Mouse (Mus musculus): Measurements from ENCODE around the gene Ctsw. TPM values are rescaled to one million over a fixed set of nuclear protein-coding genes. Genes with fewer than 3 reads are reported as not detected.

The Ctsw gene
- polyA plus RNA-seq (2015; fragmentation: Illumina TruSeq; extraction: RNeasy Lipid Tissue Mini Kit (QIAGEN cat#74804); ENCODE audit: insufficient read depth, low replicate concordance), result 42.6 TPM

GRCm38 (mm10) chr19:5468374-5468773, at the start of gene Ctsw:
TSS of gene Ctsw (minus strand) at chr19:5468507.

GRCm38 (mm10) chr19:5510031-5511026, 42.0 kb upstream of the Ctsw start, which contains the start of gene Snx32:
TSS of gene Snx32 (minus strand) at chr19:5510538.

GRCm38 (mm10) chr19:5503687-5504086, 35.4 kb upstream of the Ctsw start, which contains the start of gene 1700020D05Rik:
TSS of gene 1700020D05Rik (minus strand) at chr19:5503787.

GRCm38 (mm10) chr19:5490313-5490897, 22.1 kb upstream of the Ctsw start, which contains the start of gene Cfl1:
TSS of gene Cfl1 (plus strand) at chr19:5490455.

GRCm38 (mm10) chr19:5487768-5488550, 19.7 kb upstream of the Ctsw start, which contains the start of gene Mus81:
TSS of gene Mus81 (minus strand) at chr19:5488402.

GRCm38 (mm10) chr19:5473720-5474119, 5.4 kb upstream of the Ctsw start, which contains the start of gene Efemp2:
TSS of gene Efemp2 (plus strand) at chr19:5473954.

GRCm38 (mm10) chr19:5460465-5460911, 7.8 kb downstream of the Ctsw start, which contains the start of gene Fibp:
TSS of gene Fibp (plus strand) at chr19:5460615.

GRCm38 (mm10) chr19:5457746-5458442, 10.4 kb downstream of the Ctsw start, which contains the start of gene Ccdc85b:
TSS of gene Ccdc85b (minus strand) at chr19:5457894.

GRCm38 (mm10) chr19:5447515-5448353, 20.6 kb downstream of the Ctsw start, which contains the start of gene Fosl1:
TSS of gene Fosl1 (plus strand) at chr19:5447547.

GRCm38 (mm10) chr19:5424782-5425741, 43.2 kb downstream of the Ctsw start, which contains the start of the genes Drap1 and AI837181:
TSS of gene Drap1 (minus strand) at chr19:5424979.
TSS of gene AI837181 (plus strand) at chr19:5425144.

Other genes with a start within 250 kb of the Ctsw start
- gene Pacs1, start 195.4 kb downstream of the Ctsw start, polyA plus RNA-seq (2015; fragmentation: Illumina TruSeq; extraction: RNeasy Lipid Tissue Mini Kit (QIAGEN cat#74804); ENCODE audit: insufficient read depth, low replicate concordance), result 26.8 TPM
- gene Sf3b2, start 173.1 kb downstream of the Ctsw start, polyA plus RNA-seq (2015; fragmentation: Illumina TruSeq; extraction: RNeasy Lipid Tissue Mini Kit (QIAGEN cat#74804); ENCODE audit: insufficient read depth, low replicate concordance), result 171 TPM
- gene Gal3st3, start 170.2 kb downstream of the Ctsw start, polyA plus RNA-seq (2015; fragmentation: Illumina TruSeq; extraction: RNeasy Lipid Tissue Mini Kit (QIAGEN cat#74804); ENCODE audit: insufficient read depth, low replicate concordance), result 0.18 TPM
- not detected for gene Catsper1, start 132.8 kb downstream of the Ctsw start, polyA plus RNA-seq (2015; fragmentation: Illumina TruSeq; extraction: RNeasy Lipid Tissue Mini Kit (QIAGEN cat#74804); ENCODE audit: insufficient read depth, low replicate concordance)
- gene Cst6, start 118.9 kb downstream of the Ctsw start, polyA plus RNA-seq (2015; fragmentation: Illumina TruSeq; extraction: RNeasy Lipid Tissue Mini Kit (QIAGEN cat#74804); ENCODE audit: insufficient read depth, low replicate concordance), result not detected
- gene Eif1ad, start 101.8 kb downstream of the Ctsw start, polyA plus RNA-seq (2015; fragmentation: Illumina TruSeq; extraction: RNeasy Lipid Tissue Mini Kit (QIAGEN cat#74804); ENCODE audit: insufficient read depth, low replicate concordance), result 39.4 TPM
- 122 TPM for gene Banf1, start 101.3 kb downstream of the Ctsw start, polyA plus RNA-seq (2015; fragmentation: Illumina TruSeq; extraction: RNeasy Lipid Tissue Mini Kit (QIAGEN cat#74804); ENCODE audit: insufficient read depth, low replicate concordance)
- gene Sart1, start 79.8 kb downstream of the Ctsw start, polyA plus RNA-seq (2015; fragmentation: Illumina TruSeq; extraction: RNeasy Lipid Tissue Mini Kit (QIAGEN cat#74804); ENCODE audit: insufficient read depth, low replicate concordance), result 46.2 TPM
- not detected for gene Tsga10ip, start 66.0 kb downstream of the Ctsw start, polyA plus RNA-seq (2015; fragmentation: Illumina TruSeq; extraction: RNeasy Lipid Tissue Mini Kit (QIAGEN cat#74804); ENCODE audit: insufficient read depth, low replicate concordance)
- 91.5 TPM for gene Drap1, start 43.5 kb downstream of the Ctsw start, polyA plus RNA-seq (2015; fragmentation: Illumina TruSeq; extraction: RNeasy Lipid Tissue Mini Kit (QIAGEN cat#74804); ENCODE audit: insufficient read depth, low replicate concordance)
- gene AI837181, start 43.4 kb downstream of the Ctsw start, polyA plus RNA-seq (2015; fragmentation: Illumina TruSeq; extraction: RNeasy Lipid Tissue Mini Kit (QIAGEN cat#74804); ENCODE audit: insufficient read depth, low replicate concordance), result 13.6 TPM
- not detected for gene Fosl1, start 21.0 kb downstream of the Ctsw start, polyA plus RNA-seq (2015; fragmentation: Illumina TruSeq; extraction: RNeasy Lipid Tissue Mini Kit (QIAGEN cat#74804); ENCODE audit: insufficient read depth, low replicate concordance)
- 1.9 TPM for gene Ccdc85b, start 10.6 kb downstream of the Ctsw start, polyA plus RNA-seq (2015; fragmentation: Illumina TruSeq; extraction: RNeasy Lipid Tissue Mini Kit (QIAGEN cat#74804); ENCODE audit: insufficient read depth, low replicate concordance)
- gene Fibp, start 7.9 kb downstream of the Ctsw start, polyA plus RNA-seq (2015; fragmentation: Illumina TruSeq; extraction: RNeasy Lipid Tissue Mini Kit (QIAGEN cat#74804); ENCODE audit: insufficient read depth, low replicate concordance), result 48.7 TPM
- 4.0 TPM for gene Efemp2, start 5.4 kb upstream of the Ctsw start, polyA plus RNA-seq (2015; fragmentation: Illumina TruSeq; extraction: RNeasy Lipid Tissue Mini Kit (QIAGEN cat#74804); ENCODE audit: insufficient read depth, low replicate concordance)
- 11.7 TPM for gene Mus81, start 19.9 kb upstream of the Ctsw start, polyA plus RNA-seq (2015; fragmentation: Illumina TruSeq; extraction: RNeasy Lipid Tissue Mini Kit (QIAGEN cat#74804); ENCODE audit: insufficient read depth, low replicate concordance)
- 1,502 TPM for gene Cfl1, start 21.9 kb upstream of the Ctsw start, polyA plus RNA-seq (2015; fragmentation: Illumina TruSeq; extraction: RNeasy Lipid Tissue Mini Kit (QIAGEN cat#74804); ENCODE audit: insufficient read depth, low replicate concordance)
- 2.5 TPM for gene 1700020D05Rik, start 35.3 kb upstream of the Ctsw start, polyA plus RNA-seq (2015; fragmentation: Illumina TruSeq; extraction: RNeasy Lipid Tissue Mini Kit (QIAGEN cat#74804); ENCODE audit: insufficient read depth, low replicate concordance)
- gene Snx32, start 42.0 kb upstream of the Ctsw start, polyA plus RNA-seq (2015; fragmentation: Illumina TruSeq; extraction: RNeasy Lipid Tissue Mini Kit (QIAGEN cat#74804); ENCODE audit: insufficient read depth, low replicate concordance), result 11.0 TPM
- gene Ovol1, start 92.1 kb upstream of the Ctsw start, polyA plus RNA-seq (2015; fragmentation: Illumina TruSeq; extraction: RNeasy Lipid Tissue Mini Kit (QIAGEN cat#74804); ENCODE audit: insufficient read depth, low replicate concordance), result not detected
- 1.7 TPM for gene Ap5b1, start 99.5 kb upstream of the Ctsw start, polyA plus RNA-seq (2015; fragmentation: Illumina TruSeq; extraction: RNeasy Lipid Tissue Mini Kit (QIAGEN cat#74804); ENCODE audit: insufficient read depth, low replicate concordance)
- gene Rnaseh2c, start 133.4 kb upstream of the Ctsw start, polyA plus RNA-seq (2015; fragmentation: Illumina TruSeq; extraction: RNeasy Lipid Tissue Mini Kit (QIAGEN cat#74804); ENCODE audit: insufficient read depth, low replicate concordance), result 23.7 TPM
- gene Kat5, start 141.7 kb upstream of the Ctsw start, polyA plus RNA-seq (2015; fragmentation: Illumina TruSeq; extraction: RNeasy Lipid Tissue Mini Kit (QIAGEN cat#74804); ENCODE audit: insufficient read depth, low replicate concordance), result 44.8 TPM
- gene Rela, start 169.0 kb upstream of the Ctsw start, polyA plus RNA-seq (2015; fragmentation: Illumina TruSeq; extraction: RNeasy Lipid Tissue Mini Kit (QIAGEN cat#74804); ENCODE audit: insufficient read depth, low replicate concordance), result 29.6 TPM
- gene Sipa1, start 195.2 kb upstream of the Ctsw start, polyA plus RNA-seq (2015; fragmentation: Illumina TruSeq; extraction: RNeasy Lipid Tissue Mini Kit (QIAGEN cat#74804); ENCODE audit: insufficient read depth, low replicate concordance), result 103 TPM
- gene Map3k11, start 220.2 kb upstream of the Ctsw start, polyA plus RNA-seq (2015; fragmentation: Illumina TruSeq; extraction: RNeasy Lipid Tissue Mini Kit (QIAGEN cat#74804); ENCODE audit: insufficient read depth, low replicate concordance), result 12.7 TPM
- gene Pcnx3, start 220.4 kb upstream of the Ctsw start, polyA plus RNA-seq (2015; fragmentation: Illumina TruSeq; extraction: RNeasy Lipid Tissue Mini Kit (QIAGEN cat#74804); ENCODE audit: insufficient read depth, low replicate concordance), result 25.8 TPM
- not detected for gene Kcnk7, start 235.9 kb upstream of the Ctsw start, polyA plus RNA-seq (2015; fragmentation: Illumina TruSeq; extraction: RNeasy Lipid Tissue Mini Kit (QIAGEN cat#74804); ENCODE audit: insufficient read depth, low replicate concordance)